Mouse (Mus musculus) induced T-regulatory cell, adult 2 months (primary cell): ENCODE data around the gene Dnaic1.
A peak's percentile ranks its signal among the peaks of the same experiment; 100 is the strongest.

Experiments used
- DNase-seq: peaks from one replicate; pipeline ENCODE4 v3.0.0-alpha.2; 2012; ENCODE audit warnings: low read depth

The Dnaic1 gene

DNA sequence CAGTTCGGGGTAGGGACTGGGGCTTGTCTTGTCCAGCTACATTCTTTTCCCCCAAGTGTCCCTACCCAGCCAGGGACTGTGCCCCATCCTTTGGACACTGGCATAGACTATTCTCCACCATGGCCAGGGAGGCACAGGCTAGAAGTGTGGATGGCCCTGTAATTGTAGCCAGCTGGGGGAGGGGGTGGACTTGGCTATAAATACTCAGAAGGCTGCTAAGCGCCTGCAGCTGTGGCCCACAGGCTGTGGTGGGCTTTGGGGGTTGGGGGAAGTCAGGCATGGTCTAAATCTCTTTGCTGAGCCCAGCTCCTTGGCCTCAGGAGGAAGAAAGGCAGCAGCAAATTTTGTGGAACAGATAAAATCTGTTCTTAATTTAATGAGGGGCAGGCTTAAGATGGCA is 66.3 kb downstream of the Dnaic1 start:
- no peak for DNase-seq

DNA sequence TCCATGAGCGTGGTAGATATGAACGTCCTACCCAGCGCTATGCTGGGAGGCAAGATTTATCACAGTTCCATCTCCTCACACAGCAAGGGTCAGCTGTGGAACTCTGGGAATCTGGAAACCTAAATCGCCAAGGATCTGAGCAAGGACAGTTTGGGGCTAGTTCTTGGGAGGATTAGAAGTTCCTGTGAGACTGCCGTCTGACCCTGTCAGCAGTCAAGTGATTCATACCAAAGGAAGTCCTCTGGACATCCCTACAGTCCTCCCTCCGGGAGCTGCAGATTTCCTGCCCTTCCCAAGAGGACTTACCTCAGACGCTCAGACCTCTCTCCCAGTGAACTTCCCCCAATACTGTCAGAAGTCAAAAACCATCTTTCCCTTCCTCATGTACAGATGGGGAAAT is 66.8 kb downstream of the Dnaic1 start:
- DNase-seq, result no peak

DNA sequence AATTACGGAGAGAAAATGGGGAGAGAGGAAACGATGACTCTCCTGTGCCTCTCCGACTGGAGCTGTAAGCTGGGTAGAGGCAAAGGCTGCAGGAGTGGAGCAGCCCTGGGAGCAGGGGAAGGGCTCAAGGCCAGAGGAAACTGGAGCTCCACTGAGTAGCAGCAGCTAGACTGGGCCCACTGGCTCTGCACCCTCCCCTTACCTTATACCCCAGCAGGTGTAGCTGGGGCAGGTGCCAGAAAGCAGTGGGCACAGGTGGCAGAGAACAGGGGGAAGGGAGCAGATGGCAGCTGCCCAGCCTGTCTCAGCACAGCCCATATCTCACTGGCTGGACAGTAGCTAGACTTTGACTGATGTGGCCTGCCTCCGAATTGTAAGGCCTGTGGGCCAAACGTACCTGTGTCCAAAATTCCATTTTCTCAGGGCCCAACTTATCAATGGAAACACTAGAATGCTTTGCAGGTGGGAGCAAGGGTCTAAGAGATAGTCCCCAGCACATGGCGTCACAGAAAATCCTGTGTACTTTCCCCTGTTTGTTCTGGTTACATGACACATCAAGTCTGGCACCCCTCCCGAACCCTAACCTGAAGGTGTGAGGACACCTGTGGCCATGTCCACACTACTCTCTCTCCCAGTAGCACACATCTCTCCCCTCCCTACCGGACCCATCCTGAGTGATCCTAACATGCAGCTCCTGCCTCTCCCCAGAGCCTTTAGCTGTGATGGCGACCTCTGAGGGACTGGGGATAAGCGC is 67.5 kb downstream of the Dnaic1 start:
- no peak for DNase-seq

DNA sequence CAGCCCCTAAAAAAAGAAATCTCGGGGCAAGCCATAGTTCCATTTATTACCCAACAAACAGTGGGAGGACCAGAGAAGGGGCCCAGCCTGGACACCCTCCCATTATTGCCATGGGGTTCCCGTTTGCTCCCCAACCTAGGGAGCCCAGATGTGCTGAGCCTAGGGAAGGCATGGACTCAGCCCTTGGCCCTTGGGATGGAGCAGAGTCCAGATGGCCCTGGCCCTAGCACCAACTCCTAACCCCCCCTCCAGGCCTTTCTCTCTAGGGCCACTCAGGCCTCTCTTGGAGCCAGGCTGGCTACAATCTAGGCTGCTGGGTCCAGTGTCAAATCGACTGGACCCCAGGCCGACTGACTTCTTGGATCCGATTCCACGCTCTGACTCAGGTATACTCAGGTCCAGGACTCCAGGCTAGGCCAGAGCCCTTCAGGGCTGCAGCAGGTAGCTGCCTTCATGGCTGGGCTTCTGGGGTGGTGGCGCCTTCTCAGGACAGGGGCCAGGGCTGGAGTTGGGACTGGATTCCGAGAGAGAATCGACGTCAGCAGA is 68.7 kb downstream of the Dnaic1 start:
- no peak for DNase-seq

DNA sequence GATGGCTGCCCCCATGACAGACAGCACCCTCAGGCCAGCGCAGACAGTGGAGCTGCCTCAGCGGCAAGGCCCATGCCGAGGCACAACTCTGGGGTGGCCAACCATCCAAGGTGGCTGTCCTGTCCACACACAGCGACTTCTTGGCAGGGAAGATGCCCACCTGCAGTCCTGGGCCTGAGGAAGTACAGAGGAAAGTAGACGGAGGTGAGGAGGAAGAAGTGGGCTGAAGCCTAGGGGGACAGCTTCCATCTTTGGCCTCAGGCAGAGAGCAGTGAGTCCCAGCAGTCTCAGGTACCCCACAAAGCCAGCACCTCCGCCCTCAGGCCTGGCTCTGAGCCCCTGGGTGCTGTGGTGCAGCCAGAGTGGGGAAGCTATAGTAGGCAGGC is 69.2 kb downstream of the Dnaic1 start:
- DNase-seq, result peak; percentile 4

DNA sequence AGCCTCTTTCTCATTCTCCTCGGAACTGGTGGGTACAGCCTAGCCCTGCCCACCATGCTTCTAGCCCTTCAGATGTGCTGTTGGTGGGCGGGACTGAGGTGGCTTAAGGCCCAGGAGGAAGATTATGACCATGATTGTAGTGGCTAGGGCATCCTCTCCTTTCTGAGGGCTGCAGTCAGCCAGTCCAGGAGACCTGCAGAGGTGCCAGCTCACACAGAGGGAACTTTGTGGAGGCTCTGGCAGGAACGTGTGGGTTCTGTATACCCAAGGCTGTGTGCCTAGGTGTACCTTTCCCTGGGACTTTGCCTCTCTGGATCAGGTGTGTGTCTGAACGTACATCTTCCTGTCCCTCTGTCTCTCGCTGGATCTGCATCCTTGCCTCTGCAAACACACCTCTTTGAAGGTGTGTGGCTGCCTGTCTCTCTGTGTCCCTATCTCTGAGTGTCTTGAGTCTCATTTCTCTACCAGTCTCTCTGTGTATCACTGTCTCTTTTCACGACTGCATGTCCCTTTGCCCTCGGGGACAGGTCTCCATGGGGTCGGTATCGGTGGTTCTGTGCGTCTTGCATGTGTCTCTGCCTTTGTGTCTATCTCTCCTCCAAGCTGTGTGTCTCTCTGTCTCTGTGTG is 69.8 kb downstream of the Dnaic1 start:
- peak; percentile 41 for DNase-seq

DNA sequence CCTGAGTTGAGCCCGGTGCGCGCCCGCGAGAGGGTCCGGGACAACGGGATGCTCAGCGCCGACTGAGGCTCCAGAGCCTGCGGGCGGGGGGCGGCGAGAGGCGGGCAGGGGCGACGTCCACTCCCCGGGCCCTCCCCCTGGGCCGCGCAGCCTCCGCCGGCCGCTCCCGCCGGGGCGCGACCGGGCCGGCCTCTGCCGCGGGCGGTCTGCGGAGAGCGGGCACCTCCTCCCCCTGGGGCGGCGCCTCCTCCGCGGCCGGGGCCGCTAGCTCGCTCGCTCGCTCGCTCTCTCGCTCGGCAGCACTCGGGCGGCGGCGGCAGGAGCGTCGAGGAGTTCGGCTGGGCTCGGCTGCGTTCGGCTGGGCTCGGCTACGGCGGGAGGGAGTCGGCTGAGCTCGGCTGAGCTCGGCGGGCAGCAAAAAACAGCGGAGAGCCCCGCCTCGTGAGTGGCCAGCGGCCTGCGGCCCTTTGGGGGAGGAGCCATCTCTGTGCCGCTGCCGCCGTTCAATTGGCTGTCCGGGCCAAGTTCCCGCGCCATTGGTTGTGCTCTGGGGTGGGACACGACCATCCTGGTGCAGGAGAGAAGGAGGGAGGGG is 70.4 kb downstream of the Dnaic1 start, which contains the start of gene Enho:
Enho (minus strand) TSS at position 412 of the 595 bp plus-strand sequence.
- DNase-seq, result peak; percentile 92

DNA sequence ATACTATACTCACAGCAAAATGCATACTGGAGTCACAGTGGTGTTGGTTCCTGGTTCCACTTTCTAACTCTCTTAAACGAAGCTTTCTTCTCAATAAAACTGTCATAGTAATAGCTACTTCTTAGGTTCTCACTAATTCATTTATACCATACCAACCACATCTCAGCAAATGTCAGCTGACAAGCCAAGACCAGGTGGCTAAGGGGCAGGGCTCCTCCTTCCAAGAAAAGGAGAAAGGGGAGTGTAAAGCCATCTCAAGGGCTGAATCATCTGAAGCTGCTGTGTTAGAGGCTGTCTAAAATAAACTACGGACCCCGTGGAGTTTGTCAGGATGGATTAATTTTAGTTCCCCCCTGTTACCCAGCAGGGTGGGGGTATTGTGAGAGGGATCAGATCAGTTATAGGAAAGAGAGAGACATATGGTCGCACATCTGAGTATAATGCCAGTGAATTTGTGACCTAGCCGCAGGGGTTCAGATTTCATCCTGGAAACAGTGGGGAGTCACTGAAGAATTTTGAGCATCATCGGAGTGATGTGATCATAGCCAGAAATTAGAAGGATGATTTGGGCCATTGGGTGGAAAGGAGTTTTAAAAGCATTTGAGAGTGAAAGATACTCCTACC is 71.7 kb downstream of the Dnaic1 start:
- DNase-seq, result no peak

DNA sequence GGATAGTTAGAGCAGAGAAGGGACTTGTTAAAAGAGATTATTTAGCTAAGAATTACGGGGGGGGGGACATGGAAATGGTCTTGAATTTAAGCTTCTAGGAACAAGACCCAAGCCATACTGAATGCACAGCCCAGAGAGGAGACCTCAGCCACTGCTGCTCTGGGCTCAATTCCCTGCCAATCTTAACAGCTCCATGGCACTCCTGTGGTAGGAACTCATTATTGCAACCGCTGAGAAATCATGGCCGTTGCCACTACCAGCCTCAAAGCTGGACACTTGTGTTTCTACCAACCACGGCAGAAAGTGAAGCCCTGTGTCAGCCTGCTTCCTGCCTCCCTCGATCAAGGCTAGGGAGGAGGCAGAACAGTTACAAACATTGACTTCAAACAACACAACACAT is 75.9 kb downstream of the Dnaic1 start:
- DNase-seq, result peak; percentile 24

DNA sequence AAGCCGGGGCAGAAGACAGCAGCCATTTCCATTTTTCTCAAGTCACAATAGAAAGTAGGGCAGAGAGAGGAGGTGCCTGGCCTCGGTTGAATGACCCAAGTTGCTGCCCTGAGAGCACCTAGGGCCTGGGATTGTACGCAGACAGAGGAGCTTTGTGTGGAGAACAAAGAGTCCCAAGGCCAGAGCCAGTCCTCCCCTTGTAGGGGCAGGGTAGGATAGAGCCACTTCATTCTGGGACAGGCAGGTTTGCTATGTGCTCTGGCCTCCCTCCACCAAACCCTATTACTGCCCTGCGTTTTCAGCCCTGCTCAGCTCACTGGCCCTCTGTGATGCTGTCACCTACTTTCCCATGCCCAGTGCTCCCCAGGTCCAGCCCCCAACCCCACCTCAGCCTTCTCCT is 78.6 kb downstream of the Dnaic1 start:
- DNase-seq, result no peak

DNA sequence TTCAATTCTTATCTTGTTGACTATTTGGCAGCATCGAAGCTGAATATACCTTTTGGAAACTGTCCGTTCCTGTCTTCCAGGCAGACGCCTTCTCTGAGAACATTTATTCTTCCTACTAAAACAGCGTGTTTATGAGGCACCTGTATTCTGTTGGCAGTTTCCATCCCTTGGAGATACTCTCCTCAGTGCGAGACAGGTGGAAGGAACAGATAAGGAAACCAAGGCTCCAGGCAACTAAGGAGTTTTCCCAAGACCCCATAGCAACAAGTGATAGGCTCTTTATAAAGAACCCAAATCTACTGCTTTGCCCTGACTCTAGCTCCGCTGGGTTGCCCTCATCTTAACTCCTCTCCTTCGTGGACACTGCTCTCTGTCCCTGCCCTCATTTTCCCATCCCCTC is 79.1 kb downstream of the Dnaic1 start:
- no peak for DNase-seq

DNA sequence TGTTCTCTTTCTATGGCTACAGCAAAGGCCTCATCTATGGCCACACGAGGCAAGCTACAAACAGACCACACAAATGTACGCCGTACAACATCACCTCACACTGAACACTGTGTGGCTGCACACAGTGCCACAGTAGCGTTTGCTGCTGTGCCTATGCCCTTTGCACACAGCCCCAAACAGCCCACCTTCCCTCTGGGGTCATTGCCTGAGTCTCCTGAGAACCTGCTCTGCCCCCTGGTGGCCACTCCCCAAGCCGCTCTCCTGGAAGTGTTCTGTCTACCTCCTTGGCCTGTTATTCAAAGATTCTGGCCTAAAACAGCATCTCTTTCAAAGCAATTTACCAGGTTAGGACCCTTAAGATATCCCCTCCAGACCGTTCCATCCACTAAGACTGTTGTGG is 83.7 kb downstream of the Dnaic1 start:
- DNase-seq, result peak; percentile 68

DNA sequence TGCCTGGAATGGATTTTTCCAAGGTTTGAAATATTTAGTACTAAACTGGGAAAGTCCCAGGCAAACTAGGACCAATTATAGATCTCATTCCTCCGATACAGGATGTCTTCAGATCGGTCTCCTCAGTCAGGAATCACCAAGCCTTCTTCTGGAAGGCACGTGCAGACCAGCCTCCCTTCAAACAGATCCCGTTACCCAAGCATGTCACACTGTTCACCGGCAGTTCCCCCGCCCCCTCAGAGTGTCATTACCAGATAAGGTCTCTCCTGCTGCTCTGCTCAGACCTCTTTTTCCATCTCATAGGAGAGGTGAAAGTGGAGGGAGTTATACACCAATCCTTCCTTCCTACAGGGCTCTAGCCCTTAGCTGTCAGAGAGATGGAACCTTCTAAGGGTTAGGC is 84.2 kb downstream of the Dnaic1 start:
- no peak for DNase-seq

DNA sequence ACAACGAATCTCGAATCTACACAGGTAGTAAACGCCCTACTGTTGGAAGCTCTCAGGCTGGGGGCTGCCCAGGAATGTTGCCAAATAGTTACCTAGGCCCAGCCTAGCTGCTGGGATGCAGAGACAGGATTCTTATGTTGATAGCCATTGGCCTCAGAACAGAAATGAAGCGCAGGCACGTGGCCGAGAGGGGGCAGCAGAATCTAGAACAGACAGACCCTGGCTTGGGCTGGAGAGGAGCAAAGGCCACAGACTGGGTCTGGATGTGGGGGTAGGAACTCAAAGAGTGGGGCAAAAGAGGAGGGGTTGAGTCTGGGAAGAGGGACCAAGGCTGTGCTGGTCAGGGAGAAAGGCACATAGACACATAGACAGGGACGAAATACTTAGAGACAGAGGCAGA is 84.6 kb downstream of the Dnaic1 start:
- DNase-seq, result peak; percentile 27

DNA sequence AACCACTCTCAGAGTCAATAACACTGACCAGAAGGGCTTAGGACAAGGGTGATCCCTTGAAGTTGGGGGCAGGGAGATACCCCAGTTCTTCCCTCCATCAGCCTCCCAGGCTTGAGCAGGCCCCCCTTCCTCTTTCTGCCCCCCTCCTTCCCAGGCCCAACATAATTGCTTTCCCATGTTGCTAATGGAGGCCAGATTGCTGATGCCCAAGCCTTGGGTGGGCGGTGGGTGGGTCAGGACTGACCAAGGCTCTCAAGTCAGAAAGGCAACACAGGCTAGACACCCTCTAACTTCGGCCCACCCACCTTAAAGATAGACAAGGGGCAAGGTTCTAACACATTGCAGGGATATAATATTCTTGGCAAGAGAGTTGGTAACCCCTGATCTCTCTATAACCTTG is 86.0 kb downstream of the Dnaic1 start:
- no peak for DNase-seq

DNA sequence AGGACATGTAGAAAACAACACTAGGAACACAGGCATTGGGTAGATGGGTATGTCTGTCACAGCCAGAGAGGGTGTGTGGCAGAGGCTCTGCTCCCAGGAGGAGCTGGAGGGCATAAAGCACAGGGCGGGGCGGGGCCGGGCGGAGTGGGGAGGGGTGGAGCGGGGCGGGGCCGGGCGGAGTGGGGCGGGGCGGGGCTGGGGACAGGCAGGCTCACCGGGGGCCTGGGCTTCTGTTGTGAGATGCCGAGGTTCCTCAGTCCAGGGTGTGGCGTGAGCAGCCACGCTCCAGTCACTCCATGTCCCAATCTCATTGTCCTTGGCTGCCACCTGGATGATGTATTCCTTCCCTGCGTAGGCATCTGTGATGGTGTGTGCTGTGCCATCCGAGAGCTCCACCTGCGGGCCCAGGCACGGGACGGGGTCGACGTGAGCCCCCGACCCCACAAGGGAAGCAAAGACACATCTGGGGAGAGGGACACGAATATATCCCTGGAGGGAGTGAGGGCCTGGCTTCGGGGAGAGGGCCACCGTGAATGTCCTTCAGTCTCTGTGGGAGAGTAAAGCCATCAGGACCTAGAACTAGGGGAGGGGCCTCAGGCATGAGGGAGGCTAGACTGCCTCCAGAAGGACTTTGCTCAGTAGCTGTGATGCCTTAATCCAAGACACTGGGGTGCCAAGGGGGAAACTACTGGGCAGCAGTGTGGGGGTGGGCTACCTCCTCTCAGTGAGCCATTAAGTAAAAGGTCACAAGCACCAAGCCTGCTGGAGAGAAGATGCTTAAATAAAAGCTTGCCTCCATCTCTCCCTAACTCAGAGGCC is 89.2 kb downstream of the Dnaic1 start:
- peak; percentile 12 for DNase-seq

DNA sequence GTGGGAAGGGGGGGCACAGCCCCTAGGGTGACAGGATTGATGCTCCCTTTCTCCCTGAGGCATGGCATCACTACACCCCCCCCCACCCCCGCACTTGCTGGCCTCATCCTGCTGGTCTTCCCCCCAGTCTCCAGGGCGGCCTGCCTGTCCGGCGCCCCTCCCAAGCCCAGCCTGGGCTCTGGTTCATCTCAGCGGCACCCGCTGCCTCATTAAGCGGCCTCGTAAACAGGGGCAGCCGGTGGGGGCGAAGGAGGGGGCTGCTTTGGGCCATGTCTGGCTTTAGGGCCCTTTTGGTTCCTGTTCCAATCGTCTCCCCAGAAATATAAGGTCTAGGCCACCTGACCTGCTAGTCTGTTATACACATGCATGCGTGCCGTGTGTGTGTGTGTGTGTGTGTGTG is 90.0 kb downstream of the Dnaic1 start:
- DNase-seq, result no peak

DNA sequence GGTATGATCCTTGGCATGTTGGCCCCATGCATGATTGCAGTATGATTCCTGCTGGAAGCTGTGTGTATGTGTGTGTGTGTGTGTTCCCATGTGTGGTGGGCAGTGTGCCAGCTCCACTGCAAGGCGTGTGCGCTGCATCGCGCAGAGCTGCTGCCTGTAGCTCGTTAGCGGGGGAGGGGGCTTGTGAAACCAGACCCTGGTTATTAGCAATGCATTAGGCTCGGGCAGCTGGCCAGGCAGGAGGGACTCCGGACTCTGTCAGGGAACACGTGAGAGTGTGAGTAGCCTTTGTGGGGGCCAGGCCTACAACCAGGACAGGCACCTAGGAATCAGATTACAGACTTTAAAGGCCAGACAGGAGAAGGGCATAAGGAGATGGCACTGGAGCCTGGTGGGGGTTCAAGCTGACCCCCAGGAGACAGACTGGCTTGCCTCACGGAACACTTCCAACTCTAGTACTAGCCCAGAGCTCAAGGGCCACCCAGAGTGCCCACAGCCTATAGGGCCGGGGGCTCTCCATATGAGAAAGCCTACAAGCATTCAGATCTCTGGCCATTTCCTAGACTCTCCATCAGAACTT is 91.4 kb downstream of the Dnaic1 start:
- DNase-seq, result no peak

DNA sequence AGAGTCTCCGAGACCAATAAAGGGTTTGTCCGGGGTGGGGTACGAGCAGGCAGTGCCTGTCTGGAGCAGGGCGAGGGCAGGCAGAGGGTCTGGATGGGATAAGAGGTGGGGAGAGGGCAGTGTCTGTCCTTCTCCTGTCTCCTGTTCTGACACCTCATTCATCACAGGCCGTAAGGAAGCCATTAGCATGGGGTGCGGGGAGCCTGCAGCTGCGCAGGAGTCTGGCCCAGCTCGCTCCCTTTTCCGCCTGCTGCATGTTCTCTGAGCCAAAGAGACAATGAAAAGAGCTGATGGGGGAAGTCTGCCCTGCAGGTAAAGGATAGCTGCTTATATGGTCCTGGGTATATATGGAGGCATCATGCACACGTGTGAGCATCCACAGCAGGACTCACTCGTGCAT is 93.1 kb downstream of the Dnaic1 start:
- DNase-seq, result no peak

DNA sequence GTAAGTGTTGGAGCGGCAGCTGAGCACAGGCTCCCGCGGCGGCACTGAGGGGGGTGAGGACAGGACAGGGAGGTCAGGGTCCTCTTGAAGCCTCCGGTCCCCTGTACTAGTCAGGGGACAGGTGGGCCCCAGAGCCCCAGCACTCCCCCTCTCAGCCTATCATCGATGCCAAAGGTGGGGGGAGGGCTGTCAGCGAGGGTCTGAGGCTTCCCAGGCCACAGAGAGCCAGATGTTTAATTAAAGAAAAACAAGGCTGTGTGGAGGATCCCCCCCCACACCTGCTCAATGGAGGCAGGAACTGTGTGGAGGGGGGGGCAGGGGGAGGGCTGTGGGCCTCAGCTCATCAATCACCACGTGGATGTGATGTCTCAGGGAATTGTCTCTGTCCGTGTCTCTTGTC is 94.0 kb downstream of the Dnaic1 start:
- no peak for DNase-seq

DNA sequence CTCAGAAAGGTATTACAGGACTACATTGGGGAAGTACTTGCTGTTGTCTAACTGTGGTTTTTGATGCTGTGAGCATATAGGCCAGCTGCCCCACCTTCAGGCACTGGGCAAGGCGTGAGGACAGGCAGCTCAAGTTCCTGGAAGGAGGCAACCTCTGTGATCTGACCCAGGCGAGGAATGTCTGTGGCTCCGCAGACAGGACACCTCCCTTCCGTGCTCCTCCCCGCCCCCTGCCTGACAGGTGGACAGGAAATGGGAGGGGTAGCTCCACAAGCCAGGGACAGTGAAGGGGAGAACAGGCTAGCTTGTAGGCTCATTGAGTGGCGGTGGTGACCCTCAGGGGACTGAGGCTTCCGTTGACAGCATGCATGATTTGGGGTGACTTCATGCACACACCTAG is 95.0 kb downstream of the Dnaic1 start:
- peak; percentile 29 for DNase-seq
